Mouse (Mus musculus) C2C12 (cell line): ENCODE measurements around the gene Lst1. TPM values are rescaled to one million over a fixed set of nuclear protein-coding genes. Genes with fewer than 3 reads are reported as not detected.

Experiments
- H3K27me3 ChIP-seq: one replicate; pipeline ENCODE4 v1.6.1; 2011; ENCODE audit not compliant: control insufficient read depth, insufficient read depth, insufficient read length
- H3K36me3 ChIP-seq: one replicate; pipeline ENCODE4 v1.6.1; 2011; ENCODE audit not compliant: control insufficient read depth, insufficient read depth
- H3K4me3 ChIP-seq: one replicate; pipeline ENCODE4 v1.5.1; 2011; ENCODE audit warnings: mild to moderate bottlenecking, control low read depth; ENCODE audit not compliant: poor library complexity, insufficient read depth, severe bottlenecking
- H3K79me2 ChIP-seq: one replicate; pipeline ENCODE4 v1.6.1; 2011; ENCODE audit not compliant: control insufficient read depth, insufficient read depth
- H3K79me3 ChIP-seq: one replicate; pipeline ENCODE4 v1.6.1; 2011; ENCODE audit warnings: low read depth, control low read depth
- H3ac ChIP-seq: one replicate; pipeline ENCODE3; 2011; ENCODE audit warnings: low read depth; ENCODE audit not compliant: control insufficient read depth, insufficient read length
- CEBPB ChIP-seq: IDR thresholded peaks from one replicate; pipeline ENCODE4 v1.6.1; 2011; ENCODE audit warnings: low read depth, mild to moderate bottlenecking, control low read depth, moderate library complexity
- CTCF ChIP-seq: IDR thresholded peaks from one replicate; pipeline ENCODE4 v1.5.1; 2011; ENCODE audit not compliant: control insufficient read depth, insufficient read depth, insufficient read length
- FOSL1 ChIP-seq: IDR thresholded peaks from one replicate; pipeline ENCODE4 v1.8.0; 2011; ENCODE audit warnings: mild to moderate bottlenecking, low read length; ENCODE audit not compliant: poor library complexity, insufficient read depth, severe bottlenecking
- MAX ChIP-seq: IDR thresholded peaks from one replicate; pipeline ENCODE4 v1.6.1; 2011; ENCODE audit warnings: mild to moderate bottlenecking, control low read depth
- MYOD1 ChIP-seq: IDR thresholded peaks from one replicate; pipeline ENCODE4 v1.6.1; 2011; ENCODE audit warnings: low read depth; ENCODE audit not compliant: control insufficient read depth, insufficient read length
- MYOG ChIP-seq: IDR thresholded peaks from one replicate; pipeline ENCODE4 v1.6.1; 2011; ENCODE audit not compliant: control insufficient read depth, insufficient read length; ENCODE audit errors: extremely low read depth
- USF1 ChIP-seq: IDR thresholded peaks from one replicate; pipeline ENCODE4 v1.6.1; 2011; ENCODE audit warnings: low read depth, mild to moderate bottlenecking, control low read depth, moderate library complexity
- polyA plus RNA-seq: library from polyadenylated mRNA; unstranded; fragments of >200 nt; fragmentation: generic; extraction: Trizol; gene quantifications from one replicate; pipeline ENCODE4 v1.2.1, GENCODE M21; 2012; ENCODE audit warnings: missing spikeins

Gene Lst1
- polyA plus RNA-seq, 1 experiment = 0.92 TPM

DNA sequence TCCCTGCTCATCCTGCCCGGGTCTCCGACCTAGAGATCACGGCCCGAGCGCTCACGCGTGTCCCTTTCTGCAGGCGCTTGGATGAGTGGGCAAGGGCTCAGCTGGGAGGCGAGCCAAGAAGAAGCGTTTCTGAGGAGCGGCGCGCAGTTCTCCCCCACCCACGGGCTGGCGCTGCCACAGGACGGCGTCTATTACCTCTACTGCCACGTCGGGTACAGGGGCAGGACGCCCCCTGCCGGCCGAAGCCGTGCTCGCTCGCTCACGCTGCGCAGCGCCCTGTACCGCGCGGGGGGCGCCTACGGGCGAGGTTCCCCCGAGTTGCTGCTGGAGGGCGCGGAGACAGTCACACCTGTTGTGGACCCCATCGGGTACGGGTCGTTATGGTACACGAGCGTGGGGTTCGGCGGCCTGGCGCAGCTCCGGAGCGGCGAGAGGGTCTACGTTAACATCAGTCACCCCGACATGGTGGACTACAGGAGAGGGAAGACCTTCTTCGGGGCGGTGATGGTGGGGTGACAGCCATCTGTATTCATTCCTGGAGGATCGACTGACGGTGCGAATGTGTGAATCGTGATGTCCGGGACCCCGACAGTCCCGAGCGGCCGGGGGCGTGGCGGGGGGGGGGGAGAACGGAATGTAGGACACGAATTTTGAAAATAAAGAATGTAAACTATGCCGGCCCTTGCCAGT is 7.5 kb upstream of the Lst1 start:
- H3K79me2 ChIP-seq = no peaks in the 10 kb centered on the region
- H3ac ChIP-seq = peak overlapping the region; percentile 51
- H3K4me3 ChIP-seq = no peak overlapping the region
- H3K79me3 ChIP-seq = no peaks in the 10 kb centered on the region
- no peaks in the 10 kb centered on the region for H3K36me3 ChIP-seq
- no peaks in the 10 kb centered on the region for H3K27me3 ChIP-seq
- no peak for TF ChIP-seq CEBPB
- no peak for TF ChIP-seq FOSL1
- peak; percentile 99 for TF ChIP-seq CTCF
- no peak for TF ChIP-seq MYOG
- TF ChIP-seq MAX = no peak

DNA sequence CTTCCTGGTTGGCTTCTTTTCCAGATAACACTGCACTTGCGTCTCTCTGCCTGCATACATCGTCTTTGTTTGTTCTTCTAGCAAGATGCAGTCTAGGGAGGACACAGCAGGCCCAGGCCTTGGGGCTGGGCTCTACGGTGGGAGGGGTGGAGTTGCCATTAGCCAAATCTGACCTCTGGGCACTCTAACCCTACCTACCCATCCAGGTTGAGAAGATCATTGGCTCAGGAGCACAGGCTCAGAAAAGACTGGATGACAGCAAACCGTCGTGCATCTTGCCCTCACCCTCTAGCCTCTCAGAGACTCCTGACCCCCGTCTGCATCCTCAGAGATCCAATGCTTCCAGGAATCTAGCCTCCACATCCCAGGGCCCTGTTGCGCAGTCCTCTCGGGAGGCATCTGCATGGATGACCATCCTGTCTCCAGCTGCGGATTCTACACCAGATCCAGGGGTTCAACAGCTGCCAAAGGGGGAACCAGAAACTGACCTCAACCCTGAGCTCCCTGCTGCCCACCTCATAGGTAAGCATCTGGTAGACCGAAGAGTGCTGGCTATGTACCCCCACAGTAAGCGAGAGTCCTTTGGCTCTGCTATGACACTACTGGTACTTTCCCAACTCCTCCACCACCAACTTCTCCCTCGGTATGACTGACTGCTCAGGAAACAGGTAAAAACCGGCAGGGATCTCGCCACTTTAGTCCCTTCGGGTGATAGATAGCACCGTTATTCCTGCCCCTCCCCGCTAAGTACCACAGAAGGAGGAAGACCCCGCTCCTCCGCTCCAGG is 6.8 kb upstream of the Lst1 start:
- H3K27me3 ChIP-seq = no peaks in the 10 kb centered on the region
- H3ac ChIP-seq = no peak overlapping the region
- no peaks in the 10 kb centered on the region for H3K79me3 ChIP-seq
- H3K36me3 ChIP-seq = no peaks in the 10 kb centered on the region
- H3K79me2 ChIP-seq = no peaks in the 10 kb centered on the region
- TF ChIP-seq MYOD1 (no peak), USF1 (no peak), MYOG (no peak), CTCF (no peak), FOSL1 (no peak), CEBPB (no peak), MAX (no peak)
- no peak overlapping the region for H3K4me3 ChIP-seq

DNA sequence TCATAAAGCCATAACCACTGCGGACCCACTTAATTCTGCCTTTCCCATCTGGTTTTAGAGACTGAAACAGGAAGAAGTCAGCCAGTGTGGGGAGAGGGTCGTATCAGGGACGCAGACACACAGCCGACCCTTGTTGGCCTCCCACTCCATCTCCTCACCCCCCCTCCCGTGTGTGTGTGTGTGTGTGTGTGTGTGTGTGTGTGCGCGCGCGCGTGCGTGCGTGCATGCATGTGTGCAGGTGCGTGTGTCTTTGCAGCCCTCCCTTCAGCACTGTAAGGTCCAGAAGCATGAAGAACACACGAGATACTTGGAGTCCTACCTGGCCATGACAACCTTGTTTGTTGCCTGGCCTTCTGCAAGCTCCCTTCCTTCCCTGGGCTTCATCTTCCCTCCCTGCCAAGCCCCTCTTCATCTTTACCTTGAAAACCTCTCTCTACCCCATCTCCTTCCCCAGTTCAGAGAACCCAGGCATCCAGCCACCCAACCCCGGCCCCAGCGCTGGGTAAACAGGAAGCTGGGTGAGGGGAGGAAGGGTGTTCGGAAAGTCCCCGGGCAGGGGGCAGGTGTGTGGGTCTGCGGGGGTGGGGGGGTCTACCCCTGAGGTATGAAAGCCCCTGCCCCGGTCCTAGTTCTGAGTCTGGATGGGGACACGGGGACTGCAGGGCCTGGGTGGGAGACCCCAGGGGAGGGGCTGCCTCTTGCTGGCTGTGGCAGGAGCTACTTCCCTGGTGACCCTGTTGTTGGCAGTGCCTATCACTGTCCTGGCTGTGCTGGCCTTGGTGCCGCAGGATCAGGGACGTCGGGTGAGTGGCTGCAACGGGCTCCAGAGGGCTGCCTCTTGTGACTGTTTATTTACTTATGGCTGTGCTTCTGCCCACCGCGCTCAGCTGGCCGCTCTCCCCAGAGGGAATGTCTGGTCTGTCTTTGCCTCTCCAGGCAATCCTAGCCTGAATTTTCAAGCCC is 5.9 kb upstream of the Lst1 start, which contains the start of gene Ltb:
Gene Ltb, plus strand, starts transcription at position 559 of the 963 bp plus-strand sequence.
- Histone ChIP-seq H3K79me3 (no peaks in the 10 kb centered on the region), H3K27me3 (no peaks in the 10 kb centered on the region), H3ac (no peak within 1 kb of the TSS), H3K79me2 (no peaks in the 10 kb centered on the region), H3K36me3 (no peaks in the 10 kb centered on the region), H3K4me3 (no peak within 1 kb of the TSS)
- TF ChIP-seq MAX (no peak), FOSL1 (no peak), CTCF (no peak), CEBPB (no peak), MYOD1 (no peak), MYOG (no peak), USF1 (no peak)

DNA sequence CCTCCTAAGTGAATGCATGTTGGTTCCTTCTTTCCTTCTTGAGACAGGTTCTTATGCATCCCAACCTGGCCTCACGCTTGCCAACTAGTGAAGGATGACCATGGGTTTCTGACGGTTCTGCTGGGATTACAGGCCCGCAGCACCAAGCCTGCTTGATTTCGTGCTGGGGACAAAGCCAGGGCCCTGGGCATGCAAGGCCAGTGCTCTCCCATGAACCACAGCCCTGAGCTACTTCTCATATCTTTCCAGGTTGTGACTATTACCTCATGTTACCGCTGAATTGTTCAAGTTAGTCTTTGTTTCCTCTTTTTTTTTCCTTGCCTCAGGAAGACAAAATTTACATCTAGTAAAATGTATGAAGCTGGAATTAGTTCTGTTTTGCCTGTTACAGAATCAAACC is 4.7 kb upstream of the Lst1 start:
- H3ac ChIP-seq = no peak overlapping the region
- H3K79me2 ChIP-seq = no peaks in the 10 kb centered on the region
- H3K36me3 ChIP-seq = no peaks in the 10 kb centered on the region
- no peak overlapping the region for H3K4me3 ChIP-seq
- H3K27me3 ChIP-seq = no peaks in the 10 kb centered on the region
- TF ChIP-seq CEBPB (no peak), MYOD1 (no peak), USF1 (no peak), MYOG (no peak), CTCF (no peak), MAX (no peak), FOSL1 (no peak)
- H3K79me3 ChIP-seq = no peaks in the 10 kb centered on the region

DNA sequence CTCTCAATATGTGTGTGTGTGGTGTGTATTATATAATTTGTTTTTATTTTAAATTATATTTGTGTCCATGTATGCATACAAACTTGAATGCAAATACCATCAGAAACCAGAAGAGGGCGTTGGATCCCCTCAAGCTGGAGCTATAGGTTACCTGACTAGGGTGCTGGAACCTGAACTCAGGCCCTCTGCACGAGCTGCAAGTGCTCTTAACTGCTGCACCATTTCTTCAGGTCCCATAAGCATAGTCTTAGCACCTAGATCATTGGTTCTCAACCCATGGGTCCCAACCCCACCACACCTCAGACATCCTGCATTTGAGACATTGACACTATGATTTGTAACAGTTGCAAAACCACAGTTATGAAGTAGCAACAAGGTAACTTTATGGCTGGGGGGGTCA is 3.5 kb upstream of the Lst1 start:
- no peaks in the 10 kb centered on the region for H3K79me2 ChIP-seq
- H3K27me3 ChIP-seq = no peaks in the 10 kb centered on the region
- H3K4me3 ChIP-seq = no peak overlapping the region
- H3ac ChIP-seq = no peak overlapping the region
- no peaks in the 10 kb centered on the region for H3K79me3 ChIP-seq
- TF ChIP-seq MAX (no peak), CEBPB (no peak), FOSL1 (no peak), CTCF (no peak), MYOD1 (no peak), MYOG (no peak), USF1 (no peak)
- no peaks in the 10 kb centered on the region for H3K36me3 ChIP-seq
